Mouse (Mus musculus) inflammation-experienced regulatory T-cells, adult 6 months (primary cell): ENCODE data around the gene Kif6. TPM values are rescaled to one million over a fixed set of nuclear protein-coding genes. Genes with fewer than 3 reads are reported as not detected.

Experiments used
- ATAC-seq: one replicate; pipeline ENCODE4 v1.8.0; 2017
- polyA plus RNA-seq, 3 experiments: library from polyadenylated mRNA; unstranded; fragments of 100-300 nt; shearing (Covaris generic); gene quantifications; one replicate each; pipeline ENCODE4 v1.2.1; 2017

The Kif6 gene
- polyA plus RNA-seq, 3 experiments from 2014 or later, result not detected

DNA sequence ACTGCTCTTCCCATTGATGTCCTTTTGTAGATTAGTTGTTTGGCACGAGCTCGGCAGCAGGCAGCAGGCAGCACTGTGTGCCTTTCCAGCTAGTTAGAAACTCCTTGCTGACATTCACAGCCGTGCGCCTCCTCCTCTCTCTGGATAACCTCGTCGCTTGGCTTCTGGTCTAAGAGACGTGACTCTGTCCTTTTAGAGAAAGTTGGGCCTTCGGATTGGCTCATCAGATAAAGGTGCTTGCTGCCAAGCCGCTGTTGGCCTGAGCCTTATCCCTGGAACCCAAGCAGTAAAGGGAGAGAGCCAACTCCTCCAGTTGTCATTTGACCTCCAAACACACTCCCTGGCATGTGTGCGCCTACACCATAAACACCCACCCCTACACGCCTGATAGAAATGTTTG lies 123.4 kb downstream of the Kif6 start:
- no peak for ATAC-seq

GRCm38 (mm10) chr17:49739896-49740679 lies 125.2 kb downstream of the Kif6 start:
- ATAC-seq, result no peak

- ATAC-seq, result no peak
Measured at GRCm38 (mm10) chr17:49741172-49741571, 126.2 kb downstream of the Kif6 start.

DNA sequence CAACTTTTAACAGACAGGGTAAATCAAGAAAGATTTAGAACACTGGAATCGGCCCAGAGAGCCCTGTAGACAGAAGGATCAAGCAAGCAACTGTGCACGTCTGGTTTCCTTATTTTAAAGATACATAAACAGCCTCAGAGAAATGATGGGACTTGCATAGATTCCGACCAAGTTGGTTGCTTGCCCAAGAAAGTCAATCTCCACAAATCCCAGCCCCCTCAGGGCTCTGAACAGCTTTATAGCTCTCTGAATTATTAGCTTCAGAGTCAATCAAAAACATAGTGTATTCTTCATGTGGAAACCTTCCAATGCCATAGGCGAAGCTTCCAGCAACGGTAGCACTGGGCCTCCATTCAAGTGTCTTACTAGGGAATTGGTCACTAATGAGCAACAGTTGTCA lies 127.0 kb downstream of the Kif6 start:
- no peak for ATAC-seq

GRCm38 (mm10) chr17:49743580-49744463 lies 128.9 kb downstream of the Kif6 start:
- ATAC-seq, result no peak

DNA sequence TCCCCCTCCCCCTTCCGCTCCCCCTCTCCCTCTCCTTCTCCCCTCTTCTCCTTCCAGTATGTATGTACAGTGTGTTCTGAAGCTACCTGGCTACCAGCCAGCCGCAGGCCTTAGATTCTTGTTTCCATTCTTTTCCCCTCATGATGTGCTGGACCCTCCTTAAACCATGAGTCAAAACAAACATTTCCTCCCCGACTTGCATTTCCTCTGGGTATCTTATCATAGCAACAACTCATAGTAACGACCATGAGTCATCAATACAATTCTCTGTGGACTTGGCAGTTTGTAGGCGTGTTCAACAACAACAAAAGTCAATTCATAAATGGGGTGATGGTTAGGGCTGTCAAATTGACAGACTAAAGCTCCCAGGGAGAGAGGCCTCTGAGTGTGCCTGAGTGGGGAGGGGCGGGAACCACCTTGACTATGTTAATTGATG lies 136.0 kb downstream of the Kif6 start:
- no peak for ATAC-seq

DNA sequence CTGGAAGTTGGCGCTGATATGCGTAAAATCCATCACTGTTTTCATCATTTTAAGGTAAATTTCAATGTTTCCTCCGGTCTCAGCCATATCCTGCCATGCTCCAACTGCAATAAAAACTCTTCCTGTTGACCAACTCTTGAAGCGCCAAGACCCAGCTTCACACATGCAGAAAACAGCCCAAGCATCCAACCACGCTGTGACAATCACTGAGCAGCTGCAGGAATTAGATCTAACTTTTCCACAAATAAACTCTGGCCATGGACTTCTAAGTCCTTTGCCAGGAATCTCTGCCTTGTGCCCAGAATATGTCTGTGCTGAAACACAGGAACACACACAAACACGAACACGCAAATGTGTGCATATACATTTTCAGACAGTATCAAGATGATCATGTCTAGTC lies 138.9 kb downstream of the Kif6 start:
- no peak for ATAC-seq

- no peak for ATAC-seq
Measured at GRCm38 (mm10) chr17:49756862-49757261, 141.9 kb downstream of the Kif6 start.

GRCm38 (mm10) chr17:49759047-49759446 lies 144.1 kb downstream of the Kif6 start:
- no peak for ATAC-seq

GRCm38 (mm10) chr17:49761260-49761659 lies 146.3 kb downstream of the Kif6 start:
- ATAC-seq, result no peak

- no peak for ATAC-seq
Measured at GRCm38 (mm10) chr17:49761838-49762237, 146.9 kb downstream of the Kif6 start.

GRCm38 (mm10) chr17:49764963-49765362 lies 150.0 kb downstream of the Kif6 start:
- no peak for ATAC-seq

DNA sequence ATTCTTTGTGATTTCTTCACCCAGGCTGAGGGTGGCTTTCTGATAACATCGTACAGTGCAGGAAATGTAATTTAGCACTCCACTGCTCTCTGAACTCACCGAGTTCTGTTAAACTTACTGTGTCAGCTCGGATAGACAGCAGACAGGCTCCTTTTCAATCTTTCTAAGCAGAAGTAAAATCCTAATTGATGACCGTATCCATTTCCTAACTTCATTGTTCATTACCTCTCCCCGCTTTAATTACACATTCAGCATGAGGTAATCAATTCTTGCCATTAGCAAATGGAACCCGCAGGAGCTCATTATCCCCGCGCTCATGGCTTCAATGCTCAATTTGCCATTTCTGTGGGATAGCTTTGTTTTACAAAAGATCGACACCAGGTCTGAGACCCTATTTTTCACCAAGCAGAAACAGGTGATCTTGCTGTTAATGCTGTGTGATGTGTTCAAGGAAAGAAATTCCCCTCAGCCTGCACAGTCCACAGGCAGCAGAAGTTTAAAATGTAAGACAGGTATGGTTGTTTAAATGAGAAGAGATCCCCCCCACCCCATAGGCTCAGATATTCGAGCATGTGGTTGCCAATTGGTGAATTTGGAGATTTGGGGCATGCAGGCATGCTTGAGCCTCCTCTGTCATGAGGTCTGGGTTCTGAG lies 152.9 kb downstream of the Kif6 start:
- no peak for ATAC-seq

GRCm38 (mm10) chr17:49771703-49772315 lies 156.9 kb downstream of the Kif6 start:
- no peak for ATAC-seq

DNA sequence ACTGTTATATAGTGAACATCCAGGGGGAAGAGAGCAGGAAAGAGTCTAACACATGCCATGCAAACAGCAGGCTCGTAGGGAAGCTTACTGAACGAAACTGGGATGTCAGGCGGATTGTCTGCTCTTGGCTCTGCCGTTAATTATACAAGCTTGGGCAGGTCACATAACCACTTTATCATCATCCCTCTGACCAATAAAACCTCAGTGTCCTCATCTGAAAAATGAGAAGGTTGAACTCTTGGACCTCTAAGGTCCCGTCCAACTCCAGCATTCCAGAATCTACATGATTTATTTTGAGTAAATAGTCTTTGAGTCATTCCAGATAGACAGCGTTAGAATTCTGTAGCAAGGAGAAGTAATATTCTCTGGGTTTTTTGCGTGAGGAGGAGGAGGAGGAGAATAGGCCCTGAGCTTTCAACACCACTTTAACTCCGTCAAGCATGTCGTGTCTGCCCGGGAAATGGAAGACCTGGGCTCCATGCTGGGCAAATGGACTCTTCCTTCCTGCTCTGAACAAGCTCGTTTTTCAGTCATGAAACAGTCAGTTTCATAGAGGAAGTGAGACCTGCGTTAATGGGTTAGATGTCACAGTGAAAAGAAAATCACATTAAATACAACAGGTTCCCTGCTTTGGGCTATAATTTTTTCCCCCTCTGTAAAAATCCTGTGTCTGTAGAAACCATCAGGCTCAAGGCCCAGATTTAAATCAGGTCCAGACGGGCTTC lies 162.3 kb downstream of the Kif6 start:
- no peak for ATAC-seq

- ATAC-seq, result no peak
Measured at GRCm38 (mm10) chr17:49779066-49779465, 164.1 kb downstream of the Kif6 start.

GRCm38 (mm10) chr17:49779576-49779975 lies 164.6 kb downstream of the Kif6 start:
- ATAC-seq, result no peak

- ATAC-seq, result no peak
Measured at GRCm38 (mm10) chr17:49785851-49786250, 170.9 kb downstream of the Kif6 start.

- ATAC-seq, result no peak
Measured at GRCm38 (mm10) chr17:49787351-49787750, 172.4 kb downstream of the Kif6 start.

- no peak for ATAC-seq
Measured at GRCm38 (mm10) chr17:49788187-49788974, 173.4 kb downstream of the Kif6 start.

- ATAC-seq, result no peak
Measured at GRCm38 (mm10) chr17:49791546-49791945, 176.6 kb downstream of the Kif6 start.
